Mouse (Mus musculus): ENCODE measurements around the gene Car7.
"Not testable (repeated sequence)": the region's sequence is repeated elsewhere in the genome, so short reads cannot be mapped to it uniquely, and the experiment has no call there.

The Car7 gene

DNA sequence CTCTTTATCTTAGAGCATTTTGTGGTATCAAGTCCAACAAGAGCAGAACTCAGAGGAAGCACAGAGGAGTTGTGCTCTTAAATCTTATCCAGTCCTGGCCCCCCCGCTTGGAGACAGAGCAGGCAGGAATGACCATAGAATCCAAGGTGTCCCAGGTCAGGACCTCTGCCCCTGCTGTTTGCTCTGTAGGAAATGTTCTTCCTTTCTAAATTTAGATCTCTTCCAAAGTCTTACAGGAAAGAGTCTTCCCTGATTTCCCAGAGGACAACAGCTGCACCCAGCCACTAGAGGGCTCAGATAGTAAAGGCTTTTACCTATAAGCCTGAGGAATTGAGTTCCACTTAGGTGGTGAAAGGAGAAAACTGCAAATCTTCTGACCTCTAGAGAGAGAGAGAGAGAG lies 35.1 kb downstream of the Car7 start:
- no peak for DNase-seq (ENCODE audit: low spot score)

DNA sequence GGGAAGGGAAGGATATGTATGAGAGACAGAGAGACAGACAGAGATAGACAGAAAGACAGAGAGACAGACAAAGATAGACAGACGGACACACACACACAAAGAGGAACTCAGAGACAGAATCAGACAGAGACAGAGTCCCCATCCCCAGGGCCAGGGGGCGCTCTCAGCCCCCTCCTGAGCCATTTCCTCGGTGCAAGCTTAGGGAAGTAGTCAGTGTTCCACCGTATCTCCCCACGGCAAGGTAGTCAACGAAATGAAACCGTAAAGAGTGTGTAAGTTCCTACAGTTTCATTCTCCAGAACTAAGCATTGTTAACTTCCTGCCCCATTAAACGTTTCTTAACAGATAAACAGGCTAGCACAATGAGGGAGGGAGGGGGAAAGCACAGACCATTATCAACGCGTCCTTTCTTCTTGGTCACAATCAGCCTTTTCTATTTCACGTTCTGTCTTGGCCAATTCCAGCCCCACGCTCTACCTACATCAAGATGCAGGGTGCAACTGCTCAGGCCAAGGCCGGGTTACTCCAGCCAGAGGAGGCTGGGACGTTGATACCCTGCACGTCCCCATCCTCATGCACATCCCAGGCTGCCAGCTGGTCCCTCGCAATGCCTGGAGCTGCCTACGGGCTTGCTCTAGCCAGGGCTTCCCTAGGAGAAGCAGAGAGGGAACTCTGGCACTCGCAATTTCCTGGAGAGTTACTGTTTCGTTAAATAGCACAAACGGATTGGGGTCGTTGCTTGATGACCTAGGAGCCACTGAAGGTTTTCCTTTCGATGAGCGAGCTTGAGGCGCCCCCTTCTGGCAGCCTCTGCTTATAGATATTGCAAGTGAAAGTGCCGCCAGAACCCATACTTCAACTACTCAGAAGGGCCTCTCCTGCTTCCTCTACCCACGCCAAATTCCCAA lies 36.2 kb downstream of the Car7 start:
- peak; percentile 78 for DNase-seq (ENCODE audit: low spot score)

DNA sequence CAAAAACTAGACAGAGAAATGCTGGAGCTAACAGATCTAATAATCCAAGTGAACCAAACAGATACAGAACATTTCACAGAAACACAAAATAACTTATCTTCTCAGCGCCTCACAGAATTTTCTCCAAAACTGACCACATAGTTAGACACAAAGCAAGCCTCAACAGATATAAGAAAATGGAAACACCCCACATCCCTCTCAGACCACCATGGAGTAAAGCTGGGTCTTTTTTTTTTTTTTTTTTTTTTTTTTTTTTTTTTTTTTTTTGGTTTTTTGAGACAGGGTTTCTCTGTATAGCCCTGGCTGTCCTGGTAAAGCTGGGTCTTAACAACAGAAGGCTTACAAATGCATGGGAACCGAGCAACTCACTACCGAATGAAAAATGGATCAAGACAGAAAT lies 42.3 kb downstream of the Car7 start:
- DNase-seq (ENCODE audit: low spot score) = no peak

DNA sequence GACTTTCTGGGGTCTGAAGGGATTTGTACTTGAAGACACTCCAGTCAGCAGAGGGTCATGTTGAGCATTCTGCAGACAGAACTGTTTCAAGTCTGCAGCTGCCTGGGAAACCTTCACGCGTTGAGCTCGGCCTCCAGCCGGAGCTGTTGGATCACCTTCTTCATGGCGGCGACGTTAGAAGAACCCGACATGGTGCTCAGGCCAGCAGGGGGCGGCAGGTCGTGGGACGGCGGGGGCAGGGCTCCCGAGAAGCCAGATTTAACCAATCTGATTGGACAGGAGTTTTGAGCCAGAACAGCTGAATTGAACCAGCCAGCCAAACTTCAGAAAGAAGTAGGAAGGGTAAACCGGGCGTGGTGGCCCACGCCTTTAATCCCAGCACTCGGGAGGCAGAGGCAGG lies 43.1 kb downstream of the Car7 start:
- not testable (repeated sequence) for DNase-seq (ENCODE audit: low spot score)

DNA sequence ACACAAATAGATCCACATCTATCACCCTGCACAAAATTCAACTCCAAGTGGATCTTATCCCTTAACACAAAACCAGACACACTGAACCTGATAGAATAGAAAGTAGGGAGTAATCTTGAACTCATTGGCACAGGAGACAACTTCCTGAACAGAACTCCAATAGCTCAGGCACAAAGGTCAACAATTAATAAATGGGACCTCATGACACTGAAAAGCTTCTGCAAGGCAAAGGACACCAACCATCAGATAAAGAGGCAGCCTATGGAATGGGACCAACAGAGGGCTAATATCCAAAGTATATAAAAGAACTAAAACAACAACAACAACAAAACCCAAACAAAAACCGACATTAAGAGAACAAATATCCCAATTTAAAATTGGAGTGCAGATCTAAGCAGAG lies 50.0 kb downstream of the Car7 start:
- no peak for DNase-seq (ENCODE audit: low spot score)

DNA sequence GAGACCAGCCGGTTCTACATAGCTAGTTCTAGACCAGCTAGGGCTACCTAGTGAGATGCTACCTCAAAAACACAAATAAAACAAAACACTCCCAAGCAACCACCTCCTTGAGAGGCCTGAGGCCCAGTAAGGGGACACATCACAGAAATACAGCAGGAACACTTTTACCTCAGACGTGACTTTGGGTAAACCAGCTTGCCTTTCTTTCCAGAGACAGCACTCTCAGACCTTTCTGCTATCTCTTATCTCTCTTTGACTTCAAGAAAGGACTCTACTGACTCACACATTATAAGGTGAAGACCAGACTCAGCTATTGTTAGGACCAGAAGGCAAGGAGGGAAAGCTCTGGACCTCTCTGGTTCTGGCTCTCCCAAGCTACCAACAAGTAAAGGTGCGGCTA lies 55.8 kb downstream of the Car7 start:
- no peak for DNase-seq (ENCODE audit: low spot score)

DNA sequence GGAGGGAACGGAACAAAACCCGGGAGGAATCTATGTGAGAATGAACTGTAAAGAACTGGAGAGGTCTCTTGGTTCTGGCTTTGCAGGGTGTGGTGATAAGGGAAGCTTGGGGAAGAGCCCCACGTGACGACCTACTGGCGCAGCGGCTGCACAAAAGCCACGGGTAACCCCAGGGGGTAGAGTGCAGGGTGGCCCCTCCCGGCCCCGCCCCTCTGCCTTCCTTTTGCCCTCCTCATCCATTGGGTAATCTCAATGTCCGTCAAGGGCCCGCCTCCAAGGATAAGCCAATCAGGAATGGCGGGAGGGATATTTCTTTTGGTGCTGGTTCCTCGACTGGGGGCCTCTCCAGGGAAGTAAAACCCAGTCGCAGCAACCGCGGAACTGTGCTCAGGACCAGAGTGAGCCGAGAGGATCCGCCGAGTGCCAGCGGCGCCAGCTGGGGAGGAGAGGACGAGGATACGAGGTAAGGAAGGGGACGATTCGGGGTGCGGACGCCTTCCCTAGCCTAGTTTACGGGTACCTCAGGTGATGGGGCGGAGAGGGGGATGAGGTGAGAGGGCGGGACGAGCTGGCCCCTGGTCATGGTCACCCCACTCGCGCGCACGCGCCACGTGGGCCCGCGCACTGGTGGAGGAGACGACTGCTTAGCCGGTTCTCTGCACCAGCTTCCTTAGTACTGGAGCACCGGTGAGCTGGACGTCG lies 56.8 kb downstream of the Car7 start, which contains the start of gene Pdp2:
TSS of gene Pdp2 (plus strand) at position 319 of the 702 bp plus-strand sequence.
- DNase-seq (ENCODE audit: low spot score) = peak; percentile 92

DNA sequence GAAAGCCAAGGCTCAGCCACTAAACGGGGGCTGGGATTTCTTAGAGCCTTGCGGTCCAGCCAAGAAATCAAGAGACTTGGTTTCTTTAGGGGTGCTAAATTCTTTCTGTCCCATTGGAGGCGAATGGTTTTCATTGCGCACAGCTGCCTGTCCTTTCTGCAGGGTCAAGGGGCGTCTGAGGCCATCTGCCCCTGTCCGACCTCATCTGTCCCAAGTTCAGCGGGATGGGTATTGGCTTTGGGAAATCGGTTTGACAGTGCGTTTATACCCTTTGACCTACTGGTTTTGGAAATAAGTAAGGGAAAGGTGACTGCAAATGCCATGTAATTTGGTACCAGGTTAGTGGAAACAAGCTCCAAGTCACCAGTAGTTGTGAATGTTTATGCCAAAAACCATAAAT lies 57.4 kb downstream of the Car7 start:
- DNase-seq (ENCODE audit: low spot score) = no peak

DNA sequence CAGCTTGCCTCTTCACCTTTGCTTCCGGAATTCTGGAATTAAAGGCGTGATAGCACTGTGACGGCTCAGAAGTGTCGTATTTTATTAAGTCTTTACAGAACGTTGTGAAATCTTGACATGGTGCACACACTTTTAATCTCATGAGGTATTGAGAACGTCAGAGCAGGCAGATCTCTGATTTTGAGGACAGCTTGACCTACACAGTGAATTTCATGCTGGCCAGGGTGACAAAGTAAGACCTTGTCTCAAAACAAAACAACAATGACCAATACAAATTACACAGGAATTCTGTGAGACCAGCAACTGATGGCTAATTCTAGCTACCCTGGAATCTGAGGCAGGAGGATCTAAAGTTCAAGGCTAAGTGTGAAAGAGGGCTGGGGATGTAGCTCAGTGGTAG lies 58.1 kb downstream of the Car7 start:
- DNase-seq (ENCODE audit: low spot score) = no peak

DNA sequence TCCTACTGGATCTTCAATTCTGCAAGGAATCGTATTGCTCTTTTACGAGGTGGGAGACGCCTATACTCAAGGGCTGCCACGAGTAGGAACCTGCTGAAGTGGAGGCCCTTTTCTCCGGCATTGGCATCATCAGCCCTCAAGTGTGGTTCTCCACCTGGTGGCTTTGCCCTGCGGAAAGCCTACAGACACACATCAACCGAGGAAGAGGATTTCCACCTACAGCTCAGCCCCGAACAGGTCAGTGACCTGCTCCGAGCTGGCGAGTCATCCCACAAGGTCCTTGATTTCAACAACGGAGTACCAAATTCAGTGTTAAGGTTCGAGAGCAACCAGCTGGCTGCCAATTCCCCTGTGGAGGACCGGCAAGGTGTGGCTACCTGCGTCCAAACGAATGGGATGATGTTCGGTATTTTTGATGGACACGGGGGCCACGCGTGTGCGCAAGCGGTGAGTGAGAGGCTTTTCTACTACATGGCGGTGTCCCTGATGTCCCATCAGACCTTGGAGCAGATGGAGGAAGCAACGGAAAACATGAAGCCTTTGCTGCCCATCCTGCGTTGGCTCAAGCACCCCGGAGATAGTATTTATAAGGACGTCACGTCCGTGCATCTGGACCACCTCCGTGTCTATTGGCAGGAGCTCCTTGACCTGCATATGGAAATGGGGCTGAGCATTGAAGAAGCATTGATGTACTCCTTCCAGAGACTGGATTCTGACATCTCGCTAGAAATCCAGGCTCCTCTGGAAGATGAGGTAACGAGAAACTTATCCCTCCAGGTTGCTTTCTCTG lies 59.2 kb downstream of the Car7 start:
- no peak for DNase-seq (ENCODE audit: low spot score)

DNA sequence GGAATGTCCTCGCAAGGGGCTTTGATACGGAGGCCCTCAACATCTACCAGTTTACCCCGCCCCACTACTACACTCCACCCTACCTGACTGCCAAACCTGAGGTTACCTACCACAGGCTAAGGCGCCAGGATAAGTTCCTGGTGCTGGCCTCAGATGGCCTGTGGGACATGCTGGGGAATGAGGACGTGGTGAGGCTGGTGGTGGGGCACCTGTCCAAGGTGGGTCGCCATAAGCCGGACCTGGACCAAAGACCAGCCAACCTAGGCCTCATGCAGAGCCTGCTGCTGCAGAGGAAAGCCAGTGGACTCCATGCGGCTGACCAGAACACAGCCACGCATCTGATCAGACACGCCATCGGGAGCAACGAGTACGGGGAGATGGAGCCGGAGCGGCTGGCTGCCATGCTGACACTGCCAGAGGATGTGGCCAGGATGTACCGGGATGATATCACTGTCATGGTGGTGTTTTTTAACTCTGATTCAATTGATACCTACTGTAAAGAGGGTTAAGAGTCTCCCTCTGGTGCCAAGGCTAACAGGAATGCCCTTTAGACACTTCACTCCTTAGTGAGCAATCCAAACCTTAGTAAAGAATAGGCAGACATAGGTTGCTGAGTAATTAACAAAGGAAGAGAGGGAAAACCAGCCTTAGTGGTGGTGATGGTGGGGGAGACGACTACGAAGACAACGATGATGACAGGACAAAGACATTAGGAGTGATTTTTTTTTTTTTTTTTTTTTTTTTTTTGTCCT lies 60.3 kb downstream of the Car7 start:
- no peak for DNase-seq (ENCODE audit: low spot score)

DNA sequence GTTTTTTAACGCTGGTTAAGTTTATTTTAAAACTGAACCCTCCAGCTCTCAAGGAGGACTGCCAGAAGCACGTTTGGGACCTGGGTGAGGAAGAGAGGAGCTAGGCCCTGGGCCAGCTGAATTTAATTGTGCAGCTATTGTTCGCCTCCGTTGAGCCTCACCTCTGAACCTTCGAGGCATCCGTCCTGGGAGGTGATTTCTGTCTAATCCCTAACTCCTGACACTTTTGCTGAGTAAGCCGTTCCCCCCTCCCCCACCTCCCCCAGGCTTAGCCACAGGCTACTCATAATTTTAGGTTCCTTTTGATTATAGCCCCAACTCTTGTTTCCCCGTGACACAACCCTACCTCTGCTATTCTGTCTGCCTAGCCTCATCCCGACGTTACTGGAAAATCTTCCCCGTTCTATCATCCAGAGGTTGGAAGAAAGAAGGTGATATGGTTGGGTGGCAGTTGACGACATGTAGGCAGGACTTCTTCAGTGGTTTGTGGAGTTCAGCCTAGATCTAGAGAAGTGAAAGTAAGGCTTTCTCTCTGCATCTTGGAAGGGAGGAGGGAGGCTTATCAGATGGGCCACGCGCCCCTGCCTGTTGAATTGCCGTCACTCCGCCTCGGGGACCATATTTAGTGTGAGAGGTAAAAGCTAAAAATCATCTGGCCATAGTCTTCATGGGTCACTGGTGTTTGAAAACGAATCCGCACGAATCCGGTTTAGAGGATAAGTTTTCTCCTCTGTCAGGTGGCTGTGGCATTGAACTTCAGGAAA lies 61.5 kb downstream of the Car7 start:
- no peak for DNase-seq (ENCODE audit: low spot score)

DNA sequence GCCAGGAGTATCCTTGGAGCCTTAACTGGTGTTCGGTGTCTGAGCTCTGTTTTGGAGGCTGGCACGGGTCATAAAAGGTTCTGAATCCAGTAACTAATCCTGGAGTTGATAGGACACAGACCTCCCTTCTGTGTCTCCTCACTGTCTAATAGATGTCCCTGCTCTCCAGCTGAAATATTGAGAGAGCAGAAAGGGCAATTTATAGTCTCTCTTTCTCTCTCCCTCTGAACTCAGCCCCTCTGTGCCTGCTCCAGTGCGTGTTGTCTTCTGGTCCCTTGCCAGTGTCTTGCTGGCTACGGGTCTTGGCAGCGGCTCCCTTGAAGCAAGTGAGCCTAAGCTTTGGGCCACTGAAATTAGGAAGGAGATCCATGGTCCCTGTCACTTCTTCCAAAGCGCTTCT lies 63.2 kb downstream of the Car7 start:
- DNase-seq (ENCODE audit: low spot score) = no peak

DNA sequence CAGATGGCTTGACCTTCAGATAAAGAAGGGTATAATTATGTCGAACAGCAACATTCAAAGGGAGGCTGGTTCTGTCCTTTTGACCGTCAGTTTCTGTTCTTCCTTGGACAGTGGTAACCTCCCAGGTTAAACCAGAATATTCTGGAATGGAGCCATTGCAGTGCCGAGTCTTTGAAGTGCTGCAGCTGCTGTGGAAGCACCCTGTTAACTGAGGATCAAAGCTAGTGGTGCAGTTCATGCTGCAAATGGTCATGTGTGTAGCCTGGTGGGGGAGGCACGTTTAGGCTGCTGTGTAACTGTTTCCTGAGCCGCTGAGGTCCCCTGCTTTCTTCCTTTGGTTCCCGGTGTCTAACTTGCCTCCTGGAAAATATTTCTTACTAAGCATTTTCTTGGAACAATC lies 64.0 kb downstream of the Car7 start:
- DNase-seq (ENCODE audit: low spot score) = no peak
